Mouse (Mus musculus) frontal cortex, postnatal 25 days (tissue): ENCODE results near the gene Ctdsp1.
"Not testable (repeated sequence)": the region's sequence is repeated elsewhere in the genome, so short reads cannot be mapped to it uniquely, and the experiment has no call there.

Experiments used
- DNase-seq, 2 experiments: peaks; one replicate each; pipeline ENCODE4 v3.0.0; 2022; ENCODE audit warnings: low spot score in 2 of 2

Ctdsp1 gene

GRCm38 (mm10) chr1:74396456-74397222 lies 5.3 kb downstream of the Ctdsp1 start:
- DNase-seq, result not testable (repeated sequence)

- DNase-seq, result peak; percentile 81 to 84
These were observed 6.1 kb downstream of the Ctdsp1 start for GRCm38 (mm10) chr1:74397268-74397918.

- peak; percentile 38 to 41 for DNase-seq
These were observed 6.7 kb downstream of the Ctdsp1 start for GRCm38 (mm10) chr1:74397919-74398451.

- DNase-seq, result no peak
These were observed 9.2 kb downstream of the Ctdsp1 start for GRCm38 (mm10) chr1:74400531-74400930.

DNA sequence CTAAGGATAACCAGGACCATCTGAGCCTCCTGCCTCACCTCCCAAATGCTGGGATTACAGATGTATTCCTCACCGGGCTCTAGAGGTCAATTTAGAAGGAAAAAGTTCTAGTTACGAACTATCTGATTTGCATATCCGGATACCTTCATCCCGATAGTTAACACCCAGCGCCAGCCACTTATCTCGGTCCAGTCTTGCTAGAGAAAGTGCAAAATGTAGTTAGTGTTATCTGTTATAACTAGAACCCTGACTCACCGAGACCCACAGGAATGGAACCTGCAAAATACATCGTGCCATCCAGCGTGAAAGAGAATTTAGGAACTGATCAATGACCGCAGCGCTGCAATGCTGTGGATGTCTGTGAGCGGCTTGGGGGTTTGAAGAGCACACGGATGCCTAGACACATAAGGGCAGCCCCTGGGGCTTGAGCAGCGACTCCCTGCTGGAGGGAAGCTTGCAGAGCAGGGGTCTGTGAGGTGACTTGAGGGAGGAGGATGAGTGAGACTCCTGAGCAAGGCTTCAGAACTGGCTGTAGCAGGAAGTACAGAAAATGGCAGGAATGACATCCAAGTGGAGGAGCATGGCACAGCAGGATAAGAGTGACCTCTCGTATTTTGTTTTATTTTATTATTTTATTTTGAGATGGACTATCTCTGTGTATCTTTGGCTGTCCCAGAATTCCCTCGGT lies 9.8 kb downstream of the Ctdsp1 start:
- DNase-seq, result no peak

GRCm38 (mm10) chr1:74404206-74404605 lies 12.9 kb downstream of the Ctdsp1 start:
- DNase-seq, result no peak

GRCm38 (mm10) chr1:74408589-74409504 lies 17.5 kb downstream of the Ctdsp1 start, which contains the start of gene Vil1:
TSS of gene Vil1 (plus strand) at chr1:74409376.
- DNase-seq, result no peak

- no peak for DNase-seq
These were observed 20.5 kb downstream of the Ctdsp1 start for GRCm38 (mm10) chr1:74411753-74412325.

DNA sequence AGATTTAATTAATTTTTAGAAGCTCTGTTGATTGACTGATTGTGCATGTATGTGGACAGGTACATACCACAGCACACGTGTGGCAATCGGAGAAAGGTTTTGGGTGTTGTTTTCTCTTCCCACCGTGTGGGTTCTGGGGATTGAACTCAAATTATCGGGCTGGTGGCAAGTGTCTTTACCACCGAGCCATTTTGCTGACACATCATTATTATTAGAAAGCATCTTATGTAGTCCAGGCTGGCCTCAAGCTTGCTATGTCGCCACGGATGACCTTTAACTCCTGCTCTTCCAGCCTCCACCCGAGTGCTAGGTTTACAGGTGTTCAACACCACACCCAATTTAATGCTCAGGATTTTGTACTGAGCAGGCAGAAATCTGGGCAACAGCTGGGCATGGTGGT lies 21.4 kb downstream of the Ctdsp1 start:
- DNase-seq, result no peak

- no peak for DNase-seq
These were observed 23.8 kb downstream of the Ctdsp1 start for GRCm38 (mm10) chr1:74415143-74415542.

GRCm38 (mm10) chr1:74418747-74419439 lies 27.6 kb downstream of the Ctdsp1 start:
- no peak for DNase-seq

- DNase-seq, result no peak
These were observed 28.1 kb downstream of the Ctdsp1 start for GRCm38 (mm10) chr1:74419440-74419794.

GRCm38 (mm10) chr1:74423147-74423546 lies 31.8 kb downstream of the Ctdsp1 start:
- no peak for DNase-seq

GRCm38 (mm10) chr1:74425845-74426244 lies 34.5 kb downstream of the Ctdsp1 start:
- no peak for DNase-seq

DNA sequence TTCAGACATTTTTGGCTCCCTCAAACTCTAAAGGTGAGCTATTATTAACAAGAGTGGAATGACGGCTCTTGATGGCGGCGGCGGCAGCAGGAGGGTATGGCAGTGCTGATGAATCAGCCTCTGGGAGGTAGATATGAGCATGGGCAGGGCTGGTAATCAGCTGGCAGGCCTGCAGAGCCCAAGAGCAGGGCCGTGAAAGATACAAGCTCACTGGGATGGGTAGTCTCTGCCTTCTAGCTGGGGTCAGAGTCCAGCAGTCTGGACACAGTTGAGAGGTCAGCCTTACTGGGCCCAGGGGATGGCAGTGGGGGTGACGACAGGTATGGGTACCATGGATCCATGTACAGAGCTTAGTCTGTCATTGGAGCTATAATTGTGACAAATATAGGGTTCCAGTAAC lies 41.9 kb downstream of the Ctdsp1 start:
- no peak for DNase-seq

DNA sequence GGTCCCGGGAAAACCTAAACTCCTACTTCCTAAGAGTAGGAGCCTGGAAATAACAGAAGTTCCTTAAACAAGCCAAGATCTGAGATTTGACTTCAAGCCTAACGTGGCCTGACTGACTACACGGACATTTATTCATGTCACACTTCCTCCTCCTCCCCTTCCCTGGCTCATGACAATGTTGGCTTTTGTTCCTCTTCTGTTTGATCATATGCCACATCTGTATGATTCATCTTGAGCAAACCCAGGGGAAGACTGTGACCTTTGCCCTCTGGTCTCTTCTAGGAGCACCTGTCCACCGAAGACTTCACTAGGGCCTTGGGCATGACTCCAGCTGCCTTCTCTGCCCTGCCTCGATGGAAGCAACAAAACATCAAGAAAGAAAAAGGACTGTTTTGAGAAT lies 43.3 kb downstream of the Ctdsp1 start:
- no peak for DNase-seq

DNA sequence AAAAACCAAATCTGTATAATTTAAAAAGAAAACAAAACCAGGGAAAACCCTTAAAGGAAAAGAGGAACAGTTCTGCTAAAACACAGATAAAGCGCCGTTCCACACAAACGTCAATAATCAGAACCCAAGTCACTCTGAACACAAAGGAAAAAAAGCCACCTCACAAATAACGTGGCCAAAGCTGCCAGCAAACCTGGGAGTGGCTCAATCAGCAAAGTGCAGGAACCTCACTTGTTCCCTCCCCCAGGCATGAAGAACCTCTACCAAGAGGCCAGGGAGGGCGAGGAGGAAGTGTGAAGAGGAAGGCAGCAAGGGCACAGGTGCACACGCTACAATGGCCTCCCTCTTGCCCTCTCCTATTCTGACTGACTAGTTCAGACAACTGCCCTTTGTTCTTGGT lies 44.3 kb downstream of the Ctdsp1 start:
- DNase-seq, result no peak

DNA sequence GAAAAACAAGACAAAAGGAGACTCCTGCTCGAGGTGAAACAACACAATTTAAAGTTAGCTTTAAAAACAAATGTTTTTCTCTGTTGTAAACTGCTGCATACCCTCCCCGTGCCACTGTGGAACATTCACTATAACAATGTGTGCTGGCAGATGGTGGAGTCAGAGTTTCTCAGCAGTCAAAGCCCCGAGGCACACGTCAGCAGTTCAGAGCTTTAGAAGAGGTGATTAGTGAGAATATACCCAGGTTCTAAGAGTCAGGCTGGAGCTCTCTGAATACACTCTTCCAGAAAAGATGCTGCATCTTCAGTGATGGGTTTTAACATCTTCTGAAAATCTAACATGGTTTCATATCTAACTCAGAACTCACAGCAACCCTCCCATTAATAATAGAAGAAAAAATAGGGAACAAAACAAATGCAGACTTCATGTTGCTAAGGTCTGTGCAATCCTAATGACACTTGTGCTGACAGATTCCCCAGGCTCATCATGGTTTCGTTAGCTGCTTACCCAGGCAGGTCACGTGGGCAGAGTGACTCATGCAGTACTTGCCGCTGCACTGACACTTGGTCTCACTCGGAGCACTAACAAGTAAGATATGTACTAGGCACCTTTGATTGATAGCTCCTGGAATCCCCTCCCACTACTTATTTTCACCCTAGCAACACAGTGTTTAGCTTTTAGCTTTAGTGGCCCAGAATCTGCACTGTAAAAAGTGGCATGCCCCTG lies 46.6 kb downstream of the Ctdsp1 start:
- no peak for DNase-seq

- no peak for DNase-seq
These were observed 48.0 kb downstream of the Ctdsp1 start for GRCm38 (mm10) chr1:74439166-74439876.
